Mouse (Mus musculus): ENCODE results near the gene Ints1. TPM values are rescaled to one million over a fixed set of nuclear protein-coding genes. Genes with fewer than 3 reads are reported as not detected.

The Ints1 gene
- total and polyA plus RNA-seq, 2 experiments from 2014 or later: 22.4 to 119 TPM

GRCm38 (mm10) chr5:139732634-139733107 is 42.8 kb downstream of the Ints1 start:
- WGBS: 74% methylated on average over 11 of the region's 11 CpGs
- Histone ChIP-seq H3K4me1 (ENCODE audit: insufficient read depth) (no peaks in the 10 kb centered on the region), H3K27me3 (ENCODE audit: insufficient read depth, low read length) (no peaks in the 10 kb centered on the region)

GRCm38 (mm10) chr5:139730712-139731486 is 44.6 kb downstream of the Ints1 start:
- Histone ChIP-seq H3K36me3 (ENCODE audit: insufficient read depth) (no peaks in the 10 kb centered on the region), H3K27me3 (ENCODE audit: insufficient read depth, low read length) (no peaks in the 10 kb centered on the region), H3K4me3 (ENCODE audit: low read depth, low read length) (no peak overlapping the region), H3K9ac (no peak overlapping the region), H3K27ac (ENCODE audit: low read depth, low read length) (no peak overlapping the region), H3K4me2 (ENCODE audit: low read depth) (no peak overlapping the region), H3K9me3 (ENCODE audit: low read length) (no peaks in the 10 kb centered on the region), H3K4me1 (ENCODE audit: insufficient read depth) (no peaks in the 10 kb centered on the region)
- DNase-seq (no peak), ATAC-seq (peak; percentile 55)
- 54% methylated on average over 8 of the region's 8 CpGs for WGBS
- TF ChIP-seq CTCF (IDR thresholded peaks at IDR 0.05; ENCODE audit: low read depth): no peak

More at GRCm38 (mm10) chr5:139732634-139733107, 42.8 kb downstream of the Ints1 start:
- no peak overlapping the region for H3K9ac ChIP-seq
- no peaks in the 10 kb centered on the region for H3K36me3 ChIP-seq (ENCODE audit: insufficient read depth)
- no peak overlapping the region for H3K4me3 ChIP-seq (ENCODE audit: low read depth, low read length)
- H3K27ac ChIP-seq (ENCODE audit: low read depth, low read length): no peak overlapping the region
- DNase-seq (no peak), ATAC-seq (no peak)
- no peaks in the 10 kb centered on the region for H3K9me3 ChIP-seq (ENCODE audit: low read length)
- H3K4me2 ChIP-seq (ENCODE audit: low read depth): no peak overlapping the region
- no peak for TF ChIP-seq CTCF (IDR thresholded peaks at IDR 0.05; ENCODE audit: low read depth)

DNA sequence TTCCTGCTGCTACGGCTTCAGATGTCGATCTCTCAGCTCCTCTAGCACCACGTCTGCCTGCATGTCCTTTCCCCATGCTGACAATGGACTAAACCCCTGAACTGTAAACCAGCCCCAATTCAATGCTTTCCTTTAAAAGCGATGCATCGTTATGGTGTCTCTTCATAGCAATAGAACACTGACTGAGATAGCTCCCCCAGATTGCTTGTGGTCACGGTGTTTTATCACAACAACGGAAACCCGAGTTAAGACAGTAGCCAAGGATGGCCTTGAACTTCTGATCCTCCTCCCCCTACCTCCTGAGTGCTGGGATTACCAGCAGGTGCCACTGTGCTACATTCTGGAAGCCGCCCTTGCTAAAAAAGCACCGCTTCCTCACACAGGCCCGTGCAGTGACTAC is 48.2 kb downstream of the Ints1 start:
- no peaks in the 10 kb centered on the region for H3K4me1 ChIP-seq (ENCODE audit: insufficient read depth)
- H3K36me3 ChIP-seq (ENCODE audit: insufficient read depth): no peaks in the 10 kb centered on the region
- ATAC-seq: no peak
- no peak overlapping the region for H3K4me3 ChIP-seq (ENCODE audit: low read depth, low read length)
- no peak for TF ChIP-seq CTCF (IDR thresholded peaks at IDR 0.05; ENCODE audit: low read depth)
- H3K9me3 ChIP-seq (ENCODE audit: low read length): no peaks in the 10 kb centered on the region
- H3K27me3 ChIP-seq (ENCODE audit: insufficient read depth, low read length): no peaks in the 10 kb centered on the region
- no peak overlapping the region for H3K9ac ChIP-seq
- WGBS: 87% methylated on average over 11 of the region's 11 CpGs
- no peak for DNase-seq
- no peak overlapping the region for H3K4me2 ChIP-seq (ENCODE audit: low read depth)
- H3K27ac ChIP-seq (ENCODE audit: low read depth, low read length): no peak overlapping the region

GRCm38 (mm10) chr5:139726186-139726585 is 49.3 kb downstream of the Ints1 start:
- Histone ChIP-seq H3K4me1 (ENCODE audit: insufficient read depth) (no peaks in the 10 kb centered on the region), H3K27ac (ENCODE audit: low read depth, low read length) (no peak overlapping the region), H3K9me3 (ENCODE audit: low read length) (no peaks in the 10 kb centered on the region), H3K36me3 (ENCODE audit: insufficient read depth) (no peaks in the 10 kb centered on the region), H3K9ac (no peak overlapping the region), H3K27me3 (ENCODE audit: insufficient read depth, low read length) (no peaks in the 10 kb centered on the region), H3K4me2 (ENCODE audit: low read depth) (no peak overlapping the region), H3K4me3 (ENCODE audit: low read depth, low read length) (no peak overlapping the region)
- no peak for TF ChIP-seq CTCF (IDR thresholded peaks at IDR 0.05; ENCODE audit: low read depth)
- WGBS: 90% methylated on average over 3 of the region's 3 CpGs
- no peak for ATAC-seq
- no peak for DNase-seq

DNA sequence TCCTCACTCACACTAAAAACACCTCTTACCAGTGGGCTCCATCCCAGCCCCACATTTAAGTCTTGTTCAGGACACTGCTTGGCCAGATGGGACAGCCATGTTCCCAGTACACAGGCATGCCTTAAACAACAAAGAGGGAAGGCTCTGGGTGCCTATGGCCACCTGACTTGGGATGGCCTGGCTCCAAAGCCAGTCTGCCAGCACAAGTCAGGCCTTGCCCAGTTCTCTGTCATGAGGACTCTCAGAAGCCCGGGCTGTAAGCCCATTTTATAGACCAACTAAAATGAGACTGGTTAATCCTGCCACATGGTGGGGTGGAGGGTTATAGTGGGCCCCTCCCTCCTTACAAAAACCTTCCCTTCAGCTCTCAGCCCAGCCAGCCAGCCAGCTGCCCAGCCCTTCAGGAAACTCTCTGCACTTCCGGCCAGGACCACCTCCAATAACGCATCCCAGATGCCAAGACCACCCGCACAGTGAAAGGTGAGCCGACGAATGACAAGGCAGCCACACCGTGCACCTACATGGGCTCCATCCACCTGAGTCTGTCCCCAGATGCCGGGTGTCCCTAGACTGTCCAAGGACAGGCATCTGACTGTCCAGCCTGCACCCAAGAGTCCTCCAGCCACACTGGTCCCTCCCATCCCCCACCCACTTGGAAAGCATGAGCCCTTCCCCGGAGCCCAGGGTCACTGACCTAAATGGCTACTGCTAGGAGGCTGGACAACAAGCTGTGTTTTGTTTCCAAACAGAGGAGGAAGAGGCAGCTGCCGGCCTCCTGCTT is 50.9 kb downstream of the Ints1 start:
- no peaks in the 10 kb centered on the region for H3K4me1 ChIP-seq (ENCODE audit: insufficient read depth)
- TF ChIP-seq CTCF (IDR thresholded peaks at IDR 0.05; ENCODE audit: low read depth): no peak
- no peak overlapping the region for H3K4me2 ChIP-seq (ENCODE audit: low read depth)
- H3K27ac ChIP-seq (ENCODE audit: low read depth, low read length): no peak overlapping the region
- ATAC-seq (peak; percentile 16; the same call in 1 of the 2 replicates), DNase-seq (no peak)
- no peak overlapping the region for H3K4me3 ChIP-seq (ENCODE audit: low read depth, low read length)
- H3K27me3 ChIP-seq (ENCODE audit: insufficient read depth, low read length): no peaks in the 10 kb centered on the region
- 54% methylated on average over 10 of the region's 10 CpGs for whole genome bisulfite sequencing
- no peaks in the 10 kb centered on the region for H3K36me3 ChIP-seq (ENCODE audit: insufficient read depth)
- H3K9me3 ChIP-seq (ENCODE audit: low read length): no peaks in the 10 kb centered on the region
- H3K9ac ChIP-seq: no peak overlapping the region

DNA sequence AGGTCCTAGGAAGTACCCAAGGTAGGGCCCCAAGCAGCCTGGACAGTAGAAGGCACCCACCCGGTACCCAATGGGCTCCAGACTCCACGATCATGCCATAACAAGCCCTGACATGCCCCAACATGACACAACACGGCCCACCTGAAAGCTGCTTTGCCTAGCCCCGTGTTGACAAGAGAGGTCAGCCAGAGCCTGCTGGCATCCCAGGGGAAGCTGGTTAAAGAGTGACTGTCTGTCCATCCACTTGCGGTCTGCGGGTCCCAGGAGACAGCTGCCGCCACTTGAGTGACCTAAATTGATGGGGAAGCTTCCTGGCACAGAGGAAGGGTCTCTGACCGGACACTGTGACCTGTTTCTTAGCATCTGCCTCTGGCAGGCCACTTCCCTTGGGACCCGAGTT is 52.4 kb downstream of the Ints1 start:
- H3K4me1 ChIP-seq (ENCODE audit: insufficient read depth): no peaks in the 10 kb centered on the region
- ATAC-seq: no peak
- H3K4me2 ChIP-seq (ENCODE audit: low read depth): no peak overlapping the region

DNA sequence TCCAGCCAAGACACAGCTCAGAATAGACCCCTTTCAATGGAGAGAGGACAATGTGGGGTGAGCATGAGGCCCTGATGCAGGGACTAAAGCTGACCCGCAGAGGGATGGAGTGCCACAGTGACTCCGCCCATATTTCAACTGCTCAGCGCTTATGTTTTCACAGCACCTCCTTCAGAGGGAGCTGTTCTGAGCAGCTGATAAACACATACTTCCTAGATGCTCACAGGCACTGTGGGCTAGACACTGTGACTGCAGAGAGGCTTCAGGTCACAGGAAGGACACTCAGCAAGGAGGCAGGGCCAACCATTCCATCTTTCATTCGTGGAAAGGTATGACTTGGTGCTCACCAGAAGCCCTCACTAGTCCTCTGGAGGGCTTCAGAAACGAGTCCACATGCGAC is 52.8 kb downstream of the Ints1 start:
- no peak overlapping the region for H3K9ac ChIP-seq
- TF ChIP-seq CTCF (IDR thresholded peaks at IDR 0.05; ENCODE audit: low read depth): no peak
- WGBS: 69% methylated on average over 6 of the region's 6 CpGs

More for the DNA sequence above, 52.4 kb downstream of the Ints1 start:
- Histone ChIP-seq H3K36me3 (ENCODE audit: insufficient read depth) (no peaks in the 10 kb centered on the region), H3K9ac (no peak overlapping the region), H3K4me3 (ENCODE audit: low read depth, low read length) (no peak overlapping the region), H3K27me3 (ENCODE audit: insufficient read depth, low read length) (no peaks in the 10 kb centered on the region), H3K27ac (ENCODE audit: low read depth, low read length) (no peak overlapping the region), H3K9me3 (ENCODE audit: low read length) (no peaks in the 10 kb centered on the region)
- WGBS: 80% methylated on average over 9 of the region's 9 CpGs
- no peak for TF ChIP-seq CTCF (IDR thresholded peaks at IDR 0.05; ENCODE audit: low read depth)
- DNase-seq: no peak

More for the DNA sequence above, 52.8 kb downstream of the Ints1 start:
- Histone ChIP-seq H3K4me2 (ENCODE audit: low read depth) (no peak overlapping the region), H3K4me3 (ENCODE audit: low read depth, low read length) (no peak overlapping the region), H3K27ac (ENCODE audit: low read depth, low read length) (no peak overlapping the region), H3K4me1 (ENCODE audit: insufficient read depth) (no peaks in the 10 kb centered on the region), H3K27me3 (ENCODE audit: insufficient read depth, low read length) (no peaks in the 10 kb centered on the region), H3K36me3 (ENCODE audit: insufficient read depth) (no peaks in the 10 kb centered on the region), H3K9me3 (ENCODE audit: low read length) (no peaks in the 10 kb centered on the region)
- DNase-seq (no peak), ATAC-seq (no peak)
